11 mouse cellular contexts compared by ENCODE assay signal in the genomic region with DNA sequence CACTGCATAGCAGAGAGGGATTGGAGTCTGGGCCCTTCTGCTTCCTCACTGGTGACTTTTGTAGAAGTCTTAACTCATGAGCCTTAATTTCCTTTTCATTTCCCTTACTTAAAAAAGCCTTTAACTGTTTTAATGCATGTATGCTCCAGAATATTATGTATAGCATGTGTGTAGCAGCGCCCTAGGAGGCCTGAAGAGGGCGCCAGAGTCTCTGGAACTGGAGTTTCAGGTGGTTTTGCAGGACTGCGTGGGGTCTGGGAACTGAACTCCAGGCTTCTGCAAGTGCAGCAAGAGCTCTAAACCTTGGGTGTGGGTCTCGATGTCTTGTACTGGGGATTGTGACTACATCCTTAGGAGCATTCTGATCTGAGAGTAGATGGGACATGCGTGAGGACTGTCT. TPM values are rescaled to one million over a fixed set of nuclear protein-coding genes. Genes with fewer than 3 reads are reported as not detected.
DNase-seq lines count a peak whose midpoint lies in the region; TF ChIP-seq lines count a peak whose summit lies in the region.
"Had no signal": no experiment of that assay in that cellular context is flagged by ENCODE, and none has a peak within 500 bp of the region (broad histone marks: within the 10 kb centered on the region; RNA-seq: fewer than 3 reads in every experiment).

No protein-coding gene starts in this region.

- H3K27me3 ChIP-seq in kidney, adult 2 months (replicated peaks; ENCODE audit: control insufficient read depth, insufficient read depth, low read length), result no peaks in the 10 kb centered on the region
- H3K27me3 ChIP-seq in thymus, adult 2 months (ENCODE audit: control insufficient read depth, insufficient read depth, low read length), result no peaks in the 10 kb centered on the region
- H3K27me3 ChIP-seq: neural tube, embryonic 12.5 days had no signal

- H3K4me1 ChIP-seq in kidney, adult 2 months (ENCODE audit: control insufficient read depth, insufficient read depth, low read length), result no peaks in the 10 kb centered on the region
- H3K4me1 ChIP-seq in thymus, adult 2 months (replicated peaks; ENCODE audit: control insufficient read depth, insufficient read depth, low read length), result peaks cover 20% of the 10 kb centered on the region
- H3K4me1 ChIP-seq in bone marrow, adult 2 months (ENCODE audit: control insufficient read depth, insufficient read depth, low read length), result peaks cover 3% of the 10 kb centered on the region; the same call in 1 of the 2 replicates
- H3K4me1 ChIP-seq: neural tube, embryonic 12.5 days had no signal

- TF ChIP-seq POLR2A in kidney, adult 2 months (IDR thresholded peaks at IDR 0.05; ENCODE audit: low read depth, low read length), result no peak
- TF ChIP-seq POLR2A in thymus, adult 2 months (IDR thresholded peaks at IDR 0.05; ENCODE audit: control insufficient read depth, extremely low read depth, insufficient read depth, low read length, poor library complexity), result no peak
- no peak for TF ChIP-seq POLR2A in bone marrow, adult 2 months (IDR thresholded peaks at IDR 0.05; ENCODE audit: borderline replicate concordance, control insufficient read depth, low read depth, low read length)

- H3K4me3 ChIP-seq in kidney, adult 2 months (ENCODE audit: insufficient read depth, low read depth, low read length), result no peak overlapping the region
- no peak overlapping the region for H3K4me3 ChIP-seq in thymus, adult 2 months (ENCODE audit: control insufficient read depth, insufficient read depth, low read length)
- H3K4me3 ChIP-seq in bone marrow, adult 2 months (replicated peaks; ENCODE audit: control insufficient read depth, low read depth, low read length), result no peak overlapping the region
- H3K4me3 ChIP-seq: erythroblast, embryonic 14.5 days; neural tube, embryonic 12.5 days had no signal

- H3K36me3 ChIP-seq in kidney, adult 2 months (ENCODE audit: control insufficient read depth, insufficient read depth, low read length), result no peaks in the 10 kb centered on the region
- H3K36me3 ChIP-seq in thymus, adult 2 months (ENCODE audit: control insufficient read depth, insufficient read depth, low read length), result no peaks in the 10 kb centered on the region
- H3K36me3 ChIP-seq: neural tube, embryonic 12.5 days had no signal

- DNase-seq in kidney, adult 2 months, result no peak
- DNase-seq in kidney, adult 8-10 months, result no peak
- no peak for DNase-seq in thymus, adult 2 months
- DNase-seq in thymus, adult 18-20 months, result no peak
- no peak for DNase-seq in urinary bladder, postnatal 25 days (ENCODE audit: low spot score)
- DNase-seq in urinary bladder, postnatal 14 days (ENCODE audit: low spot score), result no peak
- DNase-seq: left cerebral cortex, postnatal 4 days had no signal

- peak; percentile 30 for TF ChIP-seq CTCF in kidney, adult 2 months (conservative IDR thresholded peaks at IDR 0.05; ENCODE audit: insufficient read depth, insufficient read length, low read depth, low read length)
- peak; percentile 61; the same call in 1 of the 2 replicates for TF ChIP-seq CTCF in thymus, adult 2 months (IDR thresholded peaks at IDR 0.05; ENCODE audit: borderline replicate concordance, control insufficient read depth, extremely low read depth, insufficient read depth, low read length, poor library complexity)
- TF ChIP-seq CTCF in bone marrow, adult 2 months (IDR thresholded peaks at IDR 0.05; ENCODE audit: control insufficient read depth, insufficient read depth, low read length), result peak; percentile 37; the same call in 1 of the 2 replicates

- WGBS in kidney, adult 2 months, result 93% methylated on average over 5 of the region's 5 CpGs
- 97% methylated on average over 5 of the region's 5 CpGs for WGBS in thymus, adult 2 months
- WGBS in bone marrow, adult 2 months, result 77% methylated on average over 5 of the region's 5 CpGs

- no peak overlapping the region for H3K27ac ChIP-seq in kidney, adult 2 months (ENCODE audit: insufficient read depth, low read depth, low read length)
- H3K27ac ChIP-seq in thymus, adult 2 months (ENCODE audit: control insufficient read depth, insufficient read depth, low read length), result no peak overlapping the region
- H3K27ac ChIP-seq in bone marrow, adult 2 months (ENCODE audit: control insufficient read depth, insufficient read depth, low read depth, low read length, poor library complexity), result no peak overlapping the region
- H3K27ac ChIP-seq: neural tube, embryonic 12.5 days had no signal

RNA-seq across cellular contexts. Expression of a gene that starts 15.9 kb away (rescaled TPM):
- 0.04 and 0.88 TPM in 2 replicates for polyA plus RNA-seq in kidney, adult 2 months (2012; rRNA removed)
- polyA plus RNA-seq in thymus, adult 2 months (2012; rRNA removed), result 0.51 and 1.4 TPM in 2 replicates
- polyA plus RNA-seq in bone marrow, adult 2 months (2011; ENCODE audit: insufficient read depth, insufficient read length, low replicate concordance, missing spikeins), result 0.22 TPM in 1 of 2 replicates, not detected in the other

RNA-seq across cellular contexts. Expression of a gene that starts 41.3 kb away (rescaled TPM):
- polyA plus RNA-seq in kidney, adult 2 months (2012; rRNA removed), result 18.8 and 21.9 TPM in 2 replicates
- 0.15 and 0.24 TPM in 2 replicates for polyA plus RNA-seq in thymus, adult 2 months (2012; rRNA removed)
- polyA plus RNA-seq in bone marrow, adult 2 months (2011; ENCODE audit: insufficient read depth, insufficient read length, low replicate concordance, missing spikeins), result 1.0 TPM in 1 of 2 replicates, not detected in the other
- polyA plus RNA-seq: erythroblast, embryonic 14.5 days; hindbrain, embryonic 11.5 days; neural tube, embryonic 12.5 days had no signal
